Mouse (Mus musculus) adipose tissue, adult 10 weeks (tissue): ENCODE data around the gene Smad6. TPM values are rescaled to one million over a fixed set of nuclear protein-coding genes. Genes with fewer than 3 reads are reported as not detected.

ENCODE experiments used
- polyA plus RNA-seq: library from polyadenylated mRNA; stranded (reverse); fragments of 350-450 nt; fragmentation: Illumina TruSeq; extraction: RNeasy Lipid Tissue Mini Kit (QIAGEN cat#74804); gene quantifications from one replicate; pipeline ENCODE4 v1.2.3, GENCODE M21; 2014; ENCODE audit warnings: low read depth, low replicate concordance

The Smad6 gene
- 4.7 TPM for polyA plus RNA-seq

GRCm38 (mm10) chr9:64021853-64022561 is at the start of gene Smad6:
Gene Smad6, minus strand, starts transcription at chr9:64022059.

Other genes starting within 250 kb of the Smad6 start
- gene Lctl, start 95.1 kb upstream of the Smad6 start, polyA plus RNA-seq, result 4.6 TPM
- gene Zwilch, start 151.0 kb upstream of the Smad6 start, polyA plus RNA-seq, result 4.2 TPM
- 1,232 TPM for gene Rpl4, start 151.3 kb upstream of the Smad6 start, polyA plus RNA-seq
- 34.5 TPM for gene Snapc5, start 157.2 kb upstream of the Smad6 start, polyA plus RNA-seq
- gene Uchl4, start 213.1 kb upstream of the Smad6 start, polyA plus RNA-seq, result not detected
- gene Map2k1, start 231.6 kb upstream of the Smad6 start, polyA plus RNA-seq, result 48.5 TPM